Mouse (Mus musculus) frontal cortex, adult (tissue): ENCODE data around the gene Ptgr1.

Experiments
- ATAC-seq: cut with Nextera tagmentation; 2 replicates; pipeline ENCODE4 v1.9.2; 2017; ENCODE audit warnings: mild to moderate bottlenecking, moderate library complexity, mixed read lengths; ENCODE audit not compliant: low TSS enrichment

Gene Ptgr1

DNA sequence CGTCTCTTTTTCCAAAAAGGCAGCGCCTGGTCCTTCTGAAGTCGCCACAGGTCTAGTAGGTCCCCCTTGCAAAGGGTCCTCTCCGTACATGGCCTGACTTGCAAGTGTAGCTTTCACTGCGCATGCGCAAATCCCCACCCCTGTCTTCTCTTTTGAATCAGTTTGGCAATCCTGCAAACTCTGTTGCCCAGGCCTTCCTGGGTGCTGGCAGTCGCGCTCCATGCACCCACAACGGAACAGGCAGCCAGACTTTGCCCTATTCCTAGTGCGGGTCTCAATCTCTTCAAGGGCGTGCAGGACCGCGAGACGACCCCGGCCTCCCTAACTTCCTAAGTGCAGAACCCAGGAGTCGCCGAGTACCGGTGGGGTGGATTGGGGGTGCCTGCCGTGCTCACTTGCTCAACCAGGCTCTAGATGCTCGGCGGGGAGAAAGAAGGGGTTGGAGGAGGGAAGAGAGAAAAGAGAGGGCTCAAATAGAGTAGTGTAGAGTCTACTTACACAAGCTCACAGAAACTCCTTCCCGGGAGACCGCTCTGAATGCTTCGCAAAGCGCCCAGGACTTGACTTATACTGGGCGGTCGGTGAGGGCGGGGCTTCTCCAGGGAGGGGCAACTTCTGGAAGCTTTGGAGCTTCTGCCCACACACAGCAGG, at the start of gene Ptgr1:
Gene Ptgr1, minus strand, starts transcription at position 580 of the 651 bp plus-strand sequence.
- ATAC-seq = peak; percentile 75

- ATAC-seq = peak; percentile 3; the same call in 1 of the 2 replicates
These were observed 48.9 kb upstream of the Ptgr1 start for GRCm38 (mm10) chr4:59035786-59036350.

GRCm38 (mm10) chr4:59034918-59035785, 48.2 kb upstream of the Ptgr1 start, which contains the start of gene Gng10:
Gng10 (plus strand) TSS chr4:59035088.
- ATAC-seq = peak; percentile 96

DNA sequence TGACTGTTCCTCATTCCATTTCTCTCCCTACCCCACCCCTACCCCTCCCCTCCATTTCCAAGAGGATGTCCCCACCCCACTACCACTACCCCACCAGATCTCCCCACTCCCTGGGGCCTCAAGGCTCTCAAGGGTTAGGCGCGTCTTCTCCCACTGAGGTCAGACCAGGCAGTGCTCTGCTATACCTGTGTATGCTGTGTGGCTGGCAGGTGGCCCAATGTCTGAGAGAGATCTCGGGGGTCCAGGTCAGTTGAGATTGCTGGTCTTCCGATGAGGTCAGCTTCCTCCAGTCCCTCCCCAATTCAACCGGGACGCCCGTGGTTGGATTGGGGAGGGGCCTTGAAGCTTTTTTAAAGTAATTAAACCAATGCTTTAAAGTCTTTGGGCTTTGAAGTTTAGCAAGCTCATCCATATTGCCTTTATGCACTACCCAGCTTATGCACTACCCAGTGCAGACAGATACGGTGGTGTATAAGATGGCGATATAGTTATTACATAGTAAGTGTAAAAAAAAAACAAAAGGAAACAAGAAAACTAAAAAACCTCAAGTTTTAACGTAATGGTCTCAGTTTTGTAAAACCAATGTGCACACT, 47.5 kb upstream of the Ptgr1 start:
- ATAC-seq = no peak

GRCm38 (mm10) chr4:59016922-59017321, 30.0 kb upstream of the Ptgr1 start:
- ATAC-seq = no peak

- no peak for ATAC-seq
These were observed 28.3 kb upstream of the Ptgr1 start for GRCm38 (mm10) chr4:59015181-59015580.

- no peak for ATAC-seq
These were observed 24.5 kb upstream of the Ptgr1 start for GRCm38 (mm10) chr4:59011446-59011845.

GRCm38 (mm10) chr4:59009696-59010095, 22.8 kb upstream of the Ptgr1 start:
- ATAC-seq = no peak

DNA sequence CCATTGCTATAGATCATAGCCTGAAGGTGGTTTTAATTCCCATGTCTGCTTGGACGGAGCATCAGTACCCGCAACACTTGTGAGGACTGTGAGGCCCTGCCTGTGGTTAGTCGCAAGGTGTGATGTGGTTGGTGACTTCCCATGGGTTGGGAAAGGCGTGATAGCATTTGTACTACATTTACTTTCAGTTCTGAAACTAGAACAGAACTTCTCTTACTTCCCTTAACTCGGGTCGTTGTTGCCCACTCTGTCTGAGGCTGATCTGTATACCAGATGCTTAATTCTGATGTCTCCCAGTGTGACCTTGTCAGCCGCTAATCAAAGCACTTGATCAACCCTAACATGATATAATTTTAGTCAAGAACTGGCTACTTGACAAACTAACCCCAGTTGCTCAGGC, 22.3 kb upstream of the Ptgr1 start:
- no peak for ATAC-seq

- no peak for ATAC-seq
These were observed 21.1 kb upstream of the Ptgr1 start for GRCm38 (mm10) chr4:59007974-59008373.

GRCm38 (mm10) chr4:59007016-59007415, 20.1 kb upstream of the Ptgr1 start:
- ATAC-seq = 0 out of 2 replicates have a peak, but pooled peaks have one; percentile 25

- no peak for ATAC-seq
These were observed 19.3 kb upstream of the Ptgr1 start for GRCm38 (mm10) chr4:59006211-59006610.

GRCm38 (mm10) chr4:59003806-59004200, 16.9 kb upstream of the Ptgr1 start:
- ATAC-seq = no peak; the same call in 1 of the 2 replicates

- peak; percentile 94 for ATAC-seq
These were observed 16.3 kb upstream of the Ptgr1 start, which contains the start of gene Gm20503 for GRCm38 (mm10) chr4:59002948-59003805. Gm20503 (plus strand) TSS chr4:59003210.

- no peak for ATAC-seq
These were observed 13.7 kb upstream of the Ptgr1 start for GRCm38 (mm10) chr4:59000614-59001013.

DNA sequence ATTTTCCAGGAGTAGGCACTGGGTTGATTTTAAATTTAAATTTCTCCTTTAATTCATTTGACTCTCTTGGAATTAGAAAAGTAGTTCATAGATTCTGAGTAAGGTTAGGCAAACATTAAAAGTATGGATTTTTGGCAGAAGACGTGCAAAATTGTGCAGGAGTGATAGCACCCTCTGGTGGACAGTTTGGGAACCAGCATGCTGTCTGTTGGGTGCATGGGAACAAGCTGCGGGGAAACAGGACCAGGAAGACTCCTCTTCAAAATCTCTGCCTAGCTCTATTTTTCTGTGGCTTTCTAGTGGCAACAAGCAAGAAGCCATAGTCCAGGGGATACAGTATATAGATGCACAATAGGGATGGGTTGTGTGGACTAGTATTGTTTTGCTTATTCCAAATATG, 12.8 kb upstream of the Ptgr1 start:
- peak; percentile 41; the same call in 1 of the 2 replicates for ATAC-seq

DNA sequence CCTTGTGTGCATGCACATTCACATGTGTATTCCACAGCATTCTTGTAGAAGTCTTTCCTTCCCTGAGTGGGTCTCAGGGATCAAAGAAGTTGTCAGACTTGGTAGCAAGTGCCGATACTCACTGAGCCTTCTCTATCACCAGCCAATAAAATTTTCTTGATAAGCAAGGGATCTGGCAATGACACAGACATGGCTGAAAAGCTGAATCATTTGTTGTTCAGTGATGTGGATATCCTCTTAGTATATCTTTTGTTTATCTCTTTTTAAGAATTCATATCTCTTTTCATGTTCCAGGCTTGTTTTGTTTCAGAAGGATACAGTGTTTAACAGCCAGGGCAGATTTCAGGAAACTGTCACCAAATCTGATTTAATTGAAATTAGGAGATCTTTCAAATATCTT, 11.8 kb upstream of the Ptgr1 start:
- ATAC-seq = no peak

GRCm38 (mm10) chr4:58997081-58997480, 10.2 kb upstream of the Ptgr1 start:
- no peak for ATAC-seq

DNA sequence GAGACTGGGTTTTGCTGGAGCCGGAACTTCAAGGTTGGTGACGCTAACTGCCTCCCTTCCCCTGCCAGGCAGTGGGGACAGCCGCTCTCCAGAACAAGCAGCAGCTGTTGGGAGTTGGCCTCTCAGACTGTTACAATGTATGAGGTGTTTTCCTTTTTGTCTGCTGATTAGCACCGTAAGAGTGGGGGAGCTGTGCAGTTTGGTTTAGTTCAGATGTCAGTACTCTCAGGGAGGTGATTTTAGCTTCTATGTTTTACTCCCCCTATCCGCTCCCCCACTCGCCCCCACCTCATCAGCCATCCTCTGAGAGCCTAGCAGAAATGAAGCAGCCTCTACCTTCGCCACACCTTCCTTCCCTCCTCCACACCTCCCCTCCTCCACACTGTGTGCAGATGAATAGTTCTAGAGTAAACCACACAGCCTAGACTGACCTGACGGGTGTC, 8.4 kb upstream of the Ptgr1 start:
- ATAC-seq = no peak

- no peak for ATAC-seq
These were observed 7.8 kb upstream of the Ptgr1 start, which contains the start of gene Dnajc25 for GRCm38 (mm10) chr4:58994762-58995161. Dnajc25 (plus strand) TSS chr4:58995062.

DNA sequence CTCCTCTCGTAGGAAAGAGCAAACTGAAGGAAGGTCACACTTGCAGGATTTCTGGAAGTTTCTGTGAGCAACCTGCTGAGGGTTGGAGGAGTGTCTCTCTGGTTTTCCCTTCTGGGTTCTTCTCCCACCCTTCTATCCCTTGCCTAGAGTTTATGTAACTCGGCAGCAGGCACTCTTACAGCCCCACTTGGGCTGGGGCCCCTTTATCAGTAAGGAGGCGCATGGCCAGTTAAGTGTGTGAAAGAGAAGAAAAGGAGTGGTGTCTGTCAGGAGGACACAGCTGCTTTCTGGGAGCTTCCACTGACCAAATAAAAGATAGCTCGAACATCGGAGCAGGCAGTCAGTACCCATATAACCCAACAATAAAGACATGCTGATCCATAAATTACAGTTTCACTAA, 5.3 kb upstream of the Ptgr1 start:
- no peak for ATAC-seq
